Mouse (Mus musculus): ENCODE data around the gene Zfp566.

- TF ChIP-seq POLR2A (IDR thresholded peaks at IDR 0.05; ENCODE audit: control insufficient read depth, extremely low read depth, insufficient read depth, low read length, poor library complexity) (no peak), CTCF (IDR thresholded peaks at IDR 0.05; ENCODE audit: borderline replicate concordance, control insufficient read depth, extremely low read depth, insufficient read depth, low read length, poor library complexity) (no peak)
Measured at GRCm38 (mm10) chr7:30092666-30093065, 2.3 kb upstream of the Zfp566 start.
